Mouse (Mus musculus): ENCODE results near the gene Sct. TPM values are rescaled to one million over a fixed set of nuclear protein-coding genes. Genes with fewer than 3 reads are reported as not detected.

Sct gene
- polyA plus RNA-seq, 1 experiment, result 7.4 TPM

- Histone ChIP-seq H3K4me3 (ENCODE audit: low read depth, low read length) (peak overlapping the region; percentile 68; the same call in 1 of the 2 replicates), H3K27ac (ENCODE audit: insufficient read depth, low read length) (no peak overlapping the region), H3K9me3 (replicated peaks; ENCODE audit: control insufficient read depth, insufficient read depth, low read length, poor library complexity, severe bottlenecking) (no peaks in the 10 kb centered on the region), H3K9ac (ENCODE audit: low read depth, poor library complexity, severe bottlenecking) (peak overlapping the region; percentile 46; the same call in 1 of the 2 replicates), H3K4me1 (ENCODE audit: control insufficient read depth, insufficient read depth, low read length) (peaks cover 3% of the 10 kb centered on the region), H3K27me3 (ENCODE audit: control insufficient read depth, insufficient read depth, low read length, poor library complexity, severe bottlenecking) (peaks cover 15% of the 10 kb centered on the region), H3K36me3 (ENCODE audit: control insufficient read depth, insufficient read depth, low read length, poor library complexity, severe bottlenecking) (no peaks in the 10 kb centered on the region)
- TF ChIP-seq POLR2A (IDR thresholded peaks at IDR 0.05; ENCODE audit: insufficient read depth, low read length) (no peak), EP300 (IDR thresholded peaks at IDR 0.05; ENCODE audit: insufficient read depth, low read depth, low read length) (no peak), CTCF (IDR thresholded peaks at IDR 0.05; ENCODE audit: low read depth, low read length) (no peak)
Observed at GRCm38 (mm10) chr7:141292583-141293388, 13.9 kb upstream of the Sct start.

GRCm38 (mm10) chr7:141291921-141292582 is 13.1 kb upstream of the Sct start, which contains the start of gene Drd4:
Drd4 (plus strand) TSS chr7:141292006.
- Histone ChIP-seq H3K4me1 (ENCODE audit: control insufficient read depth, insufficient read depth, low read length) (peaks cover 3% of the 10 kb centered on the region), H3K9ac (ENCODE audit: low read depth, poor library complexity, severe bottlenecking) (peak within 1 kb of the TSS; percentile 46), H3K27ac (ENCODE audit: insufficient read depth, low read length) (no peak within 1 kb of the TSS), H3K4me3 (ENCODE audit: low read depth, low read length) (peak within 1 kb of the TSS; percentile 68), H3K9me3 (replicated peaks; ENCODE audit: control insufficient read depth, insufficient read depth, low read length, poor library complexity, severe bottlenecking) (no peaks in the 10 kb centered on the region), H3K36me3 (ENCODE audit: control insufficient read depth, insufficient read depth, low read length, poor library complexity, severe bottlenecking) (no peaks in the 10 kb centered on the region), H3K27me3 (ENCODE audit: control insufficient read depth, insufficient read depth, low read length, poor library complexity, severe bottlenecking) (peaks cover 15% of the 10 kb centered on the region)
- TF ChIP-seq POLR2A (IDR thresholded peaks at IDR 0.05; ENCODE audit: insufficient read depth, low read length) (no peak), EP300 (IDR thresholded peaks at IDR 0.05; ENCODE audit: insufficient read depth, low read depth, low read length) (no peak), CTCF (IDR thresholded peaks at IDR 0.05; ENCODE audit: low read depth, low read length) (no peak)

GRCm38 (mm10) chr7:141288042-141288441 is 9.1 kb upstream of the Sct start:
- no peaks in the 10 kb centered on the region for H3K36me3 ChIP-seq (ENCODE audit: control insufficient read depth, insufficient read depth, low read length, poor library complexity, severe bottlenecking)
- H3K4me3 ChIP-seq (ENCODE audit: low read depth, low read length), result no peak overlapping the region
- H3K27me3 ChIP-seq (ENCODE audit: control insufficient read depth, insufficient read depth, low read length, poor library complexity, severe bottlenecking), result peaks cover 8% of the 10 kb centered on the region
- no peaks in the 10 kb centered on the region for H3K9me3 ChIP-seq (replicated peaks; ENCODE audit: control insufficient read depth, insufficient read depth, low read length, poor library complexity, severe bottlenecking)
- peaks cover 1% of the 10 kb centered on the region for H3K4me1 ChIP-seq (ENCODE audit: control insufficient read depth, insufficient read depth, low read length)
- no peak overlapping the region for H3K27ac ChIP-seq (ENCODE audit: insufficient read depth, low read length)
- TF ChIP-seq CTCF (IDR thresholded peaks at IDR 0.05; ENCODE audit: low read depth, low read length), result no peak
- no peak for TF ChIP-seq POLR2A (IDR thresholded peaks at IDR 0.05; ENCODE audit: insufficient read depth, low read length)
- TF ChIP-seq EP300 (IDR thresholded peaks at IDR 0.05; ENCODE audit: insufficient read depth, low read depth, low read length), result 0 out of 2 replicates have a peak, but pooled peaks have one; percentile 20
- H3K9ac ChIP-seq (ENCODE audit: low read depth, poor library complexity, severe bottlenecking), result no peak overlapping the region

GRCm38 (mm10) chr7:141282756-141283155 is 3.8 kb upstream of the Sct start:
- H3K9me3 ChIP-seq (replicated peaks; ENCODE audit: control insufficient read depth, insufficient read depth, low read length, poor library complexity, severe bottlenecking), result no peaks in the 10 kb centered on the region
- H3K4me1 ChIP-seq (ENCODE audit: control insufficient read depth, insufficient read depth, low read length), result no peaks in the 10 kb centered on the region
- H3K27me3 ChIP-seq (ENCODE audit: control insufficient read depth, insufficient read depth, low read length, poor library complexity, severe bottlenecking), result no peaks in the 10 kb centered on the region
- H3K9ac ChIP-seq (ENCODE audit: low read depth, poor library complexity, severe bottlenecking), result no peak overlapping the region
- H3K27ac ChIP-seq (ENCODE audit: insufficient read depth, low read length), result no peak overlapping the region
- no peaks in the 10 kb centered on the region for H3K36me3 ChIP-seq (ENCODE audit: control insufficient read depth, insufficient read depth, low read length, poor library complexity, severe bottlenecking)
- TF ChIP-seq EP300 (IDR thresholded peaks at IDR 0.05; ENCODE audit: insufficient read depth, low read depth, low read length) (no peak), CTCF (IDR thresholded peaks at IDR 0.05; ENCODE audit: low read depth, low read length) (no peak), POLR2A (IDR thresholded peaks at IDR 0.05; ENCODE audit: insufficient read depth, low read length) (no peak)
- no peak overlapping the region for H3K4me3 ChIP-seq (ENCODE audit: low read depth, low read length)

GRCm38 (mm10) chr7:141281442-141281841 is 2.5 kb upstream of the Sct start:
- Histone ChIP-seq H3K27me3 (ENCODE audit: control insufficient read depth, insufficient read depth, low read length, poor library complexity, severe bottlenecking) (no peaks in the 10 kb centered on the region), H3K4me3 (ENCODE audit: low read depth, low read length) (no peak overlapping the region), H3K9me3 (replicated peaks; ENCODE audit: control insufficient read depth, insufficient read depth, low read length, poor library complexity, severe bottlenecking) (no peaks in the 10 kb centered on the region), H3K9ac (ENCODE audit: low read depth, poor library complexity, severe bottlenecking) (no peak overlapping the region), H3K4me1 (ENCODE audit: control insufficient read depth, insufficient read depth, low read length) (peaks cover 1% of the 10 kb centered on the region), H3K27ac (ENCODE audit: insufficient read depth, low read length) (no peak overlapping the region), H3K36me3 (ENCODE audit: control insufficient read depth, insufficient read depth, low read length, poor library complexity, severe bottlenecking) (no peaks in the 10 kb centered on the region)
- TF ChIP-seq CTCF (IDR thresholded peaks at IDR 0.05; ENCODE audit: low read depth, low read length), result no peak
- TF ChIP-seq POLR2A (IDR thresholded peaks at IDR 0.05; ENCODE audit: insufficient read depth, low read length), result no peak
- no peak for TF ChIP-seq EP300 (IDR thresholded peaks at IDR 0.05; ENCODE audit: insufficient read depth, low read depth, low read length)
